Mouse (Mus musculus): ENCODE measurements around the gene Gm773.
"Not testable (repeated sequence)": the region's sequence is repeated elsewhere in the genome, so short reads cannot be mapped to it uniquely, and the experiment has no call there.

Gene Gm773

GRCm38 (mm10) chrX:56212771-56213170, at the start of gene Gm773:
Gm773 (minus strand) TSS chrX:56212881.
- DNase-seq = no peak

- DNase-seq = not testable (repeated sequence)
Measured at GRCm38 (mm10) chrX:56186449-56186848, 26.2 kb downstream of the Gm773 start.

- no peak for DNase-seq
Measured at GRCm38 (mm10) chrX:56151396-56151795, 61.3 kb downstream of the Gm773 start.
